Mouse (Mus musculus) olfactory bulb, adult 2 months (tissue): ENCODE data around the gene Vps9d1.

Source experiments
- CTCF ChIP-seq: fragments of 200-500 bp; IDR thresholded peaks from 2 replicates; pipeline ENCODE4 v1.5.1; 2012; ENCODE audit warnings: low read depth, mild to moderate bottlenecking, low read length, moderate library complexity; ENCODE audit not compliant: insufficient read depth
- POLR2A ChIP-seq: fragments of 200-500 bp; IDR thresholded peaks from 2 replicates; pipeline ENCODE4 v1.6.1; 2012; ENCODE audit warnings: mild to moderate bottlenecking, low read depth, low read length, moderate library complexity; ENCODE audit not compliant: insufficient read depth

GRCm38 (mm10) chr8:123283991-123284390 lies 29.8 kb upstream of the Vps9d1 start:
- TF ChIP-seq POLR2A: no peak
- TF ChIP-seq CTCF: no peak
